Mouse (Mus musculus) mouse trophoblast stem cell (cell line): ENCODE results near the gene Olfr273.
"Not testable (repeated sequence)": the region's sequence is repeated elsewhere in the genome, so short reads cannot be mapped to it uniquely, and the experiment has no call there.

Source experiments
- in situ Hi-C, 2 experiments: fragments of 300-500 bp; cut with MseI, MboI; formaldehyde crosslinking; loops; 2 replicates in 1 of 2; 3 replicates in 1 of 2; pipeline ENCODE4 v1.15.1; 2025

Gene Olfr273

DNA sequence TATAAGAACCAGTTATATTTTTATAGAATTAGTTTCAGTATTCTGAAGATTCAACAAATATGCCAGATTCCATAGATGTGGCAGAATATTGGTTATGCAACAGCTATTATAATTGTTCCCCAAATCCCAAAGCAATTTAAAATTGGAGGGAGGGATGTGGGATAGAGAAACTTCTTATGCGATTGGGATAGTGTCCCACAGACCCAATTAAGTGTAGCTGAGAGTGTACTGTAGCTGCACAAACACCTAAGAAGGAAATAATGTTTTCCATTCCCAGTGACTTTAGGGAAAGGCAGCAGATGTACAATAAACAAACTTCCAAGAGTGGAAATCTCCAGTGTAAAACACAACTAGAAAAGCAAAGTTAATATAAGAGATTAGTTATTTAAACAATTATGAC is at the start of gene Olfr273:
Gene Olfr273 (minus strand): TSS at position 101 of the 400 bp plus-strand sequence.
- in situ Hi-C loops = no loop called here

DNA sequence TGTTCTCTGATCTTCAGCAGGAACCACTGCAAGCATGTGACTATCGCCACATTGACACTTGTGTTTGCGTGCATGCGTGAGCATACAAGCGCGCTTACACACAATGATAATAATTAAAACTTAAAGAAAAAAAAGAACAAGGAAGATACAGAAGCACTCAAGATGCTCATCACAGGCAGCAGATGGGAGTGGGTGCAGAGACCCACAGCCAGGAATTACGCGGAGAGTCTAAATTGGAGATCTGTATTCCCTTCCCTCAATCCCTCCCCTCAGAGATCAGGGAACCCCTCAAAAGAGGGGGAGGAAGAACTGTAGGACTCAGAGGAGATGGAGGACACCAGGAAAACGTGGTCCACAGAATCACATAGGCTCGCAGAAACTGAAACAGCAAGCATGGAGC is 5.1 kb upstream of the Olfr273 start:
- in situ Hi-C loops = no loop called here

DNA sequence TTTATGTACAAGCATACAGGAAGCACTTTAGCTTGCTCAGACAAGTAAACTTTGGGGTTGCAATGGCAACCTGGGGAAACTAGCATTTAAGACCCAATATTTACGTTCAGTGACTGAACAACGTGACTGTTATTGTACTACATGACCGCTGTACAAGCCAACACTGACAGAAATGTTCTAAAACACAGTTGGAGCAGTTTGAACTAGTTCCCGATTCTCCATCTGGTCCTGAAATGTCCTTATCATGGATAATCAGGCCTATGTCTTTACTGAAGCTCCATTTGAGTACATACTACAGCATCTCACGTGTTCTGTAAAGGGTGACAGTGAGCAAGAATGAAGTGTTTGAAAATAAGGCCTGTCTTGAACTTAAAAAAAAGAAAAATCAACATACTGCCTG is 9.4 kb downstream of the Olfr273 start:
- in situ Hi-C loops = no loop called here

DNA sequence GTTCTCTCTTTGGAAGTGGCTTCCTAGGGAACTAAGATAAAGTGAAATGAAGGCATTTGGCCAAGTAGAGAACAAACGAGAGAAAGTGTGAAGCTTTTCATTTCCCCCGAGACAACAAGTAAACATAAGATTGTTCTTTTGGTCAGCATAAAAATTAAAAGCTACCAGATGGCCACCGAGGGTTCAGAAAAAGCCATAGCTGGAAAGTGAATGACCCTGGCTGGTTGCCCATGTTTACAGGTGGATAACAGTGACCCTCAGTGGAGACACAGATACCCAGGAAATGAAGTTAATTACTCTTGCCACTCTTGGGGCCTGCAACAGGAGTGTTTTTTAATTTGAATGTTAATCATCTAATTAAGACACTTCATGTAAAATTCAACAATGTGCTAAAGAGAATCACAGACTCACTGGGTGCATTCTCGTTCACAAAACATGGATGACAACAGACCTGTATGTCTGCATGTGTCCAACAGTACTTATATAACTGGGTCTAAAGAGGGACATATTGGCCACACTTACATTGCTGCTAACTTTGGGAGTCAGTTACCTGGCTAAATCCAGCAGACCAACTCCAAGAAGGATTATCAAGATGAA is 9.9 kb downstream of the Olfr273 start:
- in situ Hi-C loops = no loop called here

DNA sequence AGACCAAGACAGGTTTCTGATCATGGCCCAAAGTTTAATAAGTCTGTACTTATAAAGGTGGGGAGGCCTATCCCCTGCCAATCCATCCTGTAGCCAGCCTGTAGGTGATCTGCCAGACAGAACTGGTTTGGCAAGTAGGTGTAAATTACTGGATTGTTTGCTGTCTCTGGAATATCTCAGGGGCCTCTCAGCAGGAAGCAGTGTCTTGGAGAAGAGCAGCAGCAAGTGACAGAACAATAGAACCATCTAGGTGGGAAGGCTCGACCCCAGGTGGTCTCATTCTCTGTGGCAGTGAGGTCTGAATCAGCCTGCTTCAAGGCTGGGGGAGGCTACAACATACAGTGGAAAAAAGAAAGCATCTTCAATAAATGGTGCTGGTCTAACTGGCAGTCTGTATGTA is 13.6 kb downstream of the Olfr273 start:
- in situ Hi-C loops = not testable (repeated sequence)

DNA sequence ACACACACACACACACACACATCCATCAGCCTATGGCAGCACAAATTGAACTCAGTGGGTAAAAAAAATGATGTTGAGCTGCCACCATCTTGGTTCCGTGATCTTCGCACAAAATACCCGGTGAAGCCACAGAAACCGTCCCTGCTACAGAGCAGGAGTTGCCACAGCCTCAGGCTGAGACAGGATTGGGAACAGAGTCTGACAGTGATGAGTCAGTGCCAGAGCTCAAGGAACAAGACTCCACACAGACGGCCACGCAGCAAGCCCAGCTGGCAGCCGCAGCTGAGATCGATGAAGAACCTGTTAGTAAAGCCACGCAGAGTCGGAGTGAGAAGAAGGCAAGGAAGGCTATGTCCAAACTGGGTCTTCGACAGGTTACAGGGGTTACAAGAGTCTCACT is 37.7 kb downstream of the Olfr273 start:
- in situ Hi-C loops = no loop called here

DNA sequence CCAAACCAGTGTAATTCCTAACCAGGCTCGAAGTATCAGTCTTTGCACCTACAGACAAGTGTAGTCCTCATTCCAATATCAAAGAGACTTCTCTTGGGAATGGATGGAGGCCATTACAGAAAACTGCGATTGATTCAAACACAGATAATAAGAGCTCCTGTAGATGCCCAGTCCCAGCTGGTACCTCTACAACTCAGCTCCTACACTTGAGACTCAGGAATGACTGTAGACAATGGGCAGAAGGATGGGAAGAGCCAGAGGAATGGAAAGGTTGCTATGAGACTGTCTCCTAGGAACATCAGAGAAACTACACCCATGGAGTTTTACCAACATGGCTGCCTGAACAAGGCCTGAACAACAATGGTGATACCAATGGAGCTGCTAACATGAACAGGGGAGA is 44.7 kb downstream of the Olfr273 start, which contains the start of gene Olfr275:
Gene Olfr275 (plus strand): TSS at position 301 of the 400 bp plus-strand sequence.
- in situ Hi-C loops = no loop called here

DNA sequence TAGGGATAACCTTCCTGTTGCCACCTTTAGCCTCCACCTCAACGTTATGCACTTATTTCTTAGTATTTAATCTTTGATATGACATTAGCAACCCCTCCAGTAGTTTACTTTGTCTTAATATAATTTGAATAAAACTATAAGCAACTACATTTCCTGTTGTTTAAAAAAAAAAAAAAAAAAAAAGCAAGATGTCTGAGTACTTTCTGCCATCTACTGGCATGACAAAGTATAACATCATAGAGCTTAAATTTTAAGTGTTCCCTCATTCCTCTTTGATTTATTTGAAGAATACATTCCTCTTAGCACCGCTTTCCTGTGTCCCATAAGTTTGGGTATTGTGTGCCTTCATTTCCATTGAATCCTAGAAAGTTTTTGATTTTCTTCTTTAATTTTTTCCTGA is 47.2 kb downstream of the Olfr273 start:
- in situ Hi-C loops = no loop called here
